Mouse (Mus musculus): ENCODE measurements at regions not wholly inside any gene's neighbourhood (a gene's known extent, or its start where the extent isn't known, plus 50 kb on each side); places are given as distances from the start of the nearest gene placed in this dataset.

DNA sequence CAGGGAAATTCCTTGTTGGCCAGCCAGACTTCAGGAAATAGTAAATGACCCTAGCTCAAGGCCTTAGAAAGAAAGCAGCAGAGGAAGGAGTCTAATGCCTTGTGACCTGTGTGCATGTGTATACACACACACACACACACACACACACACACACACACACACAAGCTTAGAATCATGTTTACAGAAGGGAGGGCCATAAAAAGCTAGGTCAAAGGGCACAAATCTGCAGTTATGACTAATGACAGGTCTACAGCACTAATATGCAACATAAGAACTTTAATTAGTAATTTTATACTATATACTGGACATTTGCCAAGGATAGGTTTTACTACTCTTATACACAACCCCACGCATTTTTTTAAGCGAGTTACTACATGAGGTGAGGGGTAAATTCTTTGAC is 149.4 kb downstream of the Nr2f2 start:
- no peak for DNase-seq

DNA sequence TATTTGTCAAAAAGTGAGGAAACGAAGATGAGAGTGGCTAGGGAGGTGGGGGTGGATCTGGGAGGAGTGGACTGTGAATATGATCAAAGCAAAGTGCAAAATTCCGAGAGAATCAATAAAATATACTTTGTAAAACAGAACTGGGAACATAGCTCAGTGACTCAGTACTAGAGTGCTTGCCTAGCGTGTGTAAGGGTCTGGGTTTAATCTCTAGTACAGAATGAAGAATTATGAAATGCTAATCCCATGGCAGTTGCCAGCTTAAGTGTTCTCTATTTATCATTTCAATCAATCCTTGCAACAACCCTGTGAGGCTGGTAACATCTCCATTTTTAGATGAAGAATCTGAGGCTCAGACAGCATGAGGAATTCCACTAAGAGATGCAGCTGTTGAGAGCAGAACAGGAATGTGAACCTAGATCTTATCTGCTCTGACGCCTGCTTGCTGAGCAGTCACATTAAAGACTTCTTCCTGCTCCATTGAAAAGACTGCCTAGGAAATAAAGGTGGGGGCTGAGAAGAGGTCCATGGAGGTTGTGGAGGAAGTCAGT is 152.5 kb downstream of the Nr2f2 start:
- DNase-seq = no peak

DNA sequence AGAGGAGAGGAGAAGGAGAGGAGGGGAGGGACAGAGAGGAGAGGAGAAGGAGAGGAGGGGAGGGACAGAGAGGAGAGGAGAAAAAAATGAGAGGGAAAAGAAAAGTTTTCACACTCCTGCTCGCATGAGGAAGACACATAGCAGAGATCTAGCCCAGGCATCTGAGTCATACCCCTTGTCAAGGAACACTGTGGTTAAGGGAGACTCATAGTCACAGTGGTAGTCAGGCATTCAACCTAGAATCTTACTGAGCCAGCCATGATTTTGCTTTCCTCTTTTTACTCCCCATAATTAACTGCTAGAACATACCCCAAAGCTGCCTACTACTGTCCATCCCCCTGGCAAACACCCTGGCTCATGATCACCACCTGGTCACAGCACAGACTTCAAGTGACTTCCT is 160.6 kb downstream of the Nr2f2 start:
- no peak for DNase-seq

DNA sequence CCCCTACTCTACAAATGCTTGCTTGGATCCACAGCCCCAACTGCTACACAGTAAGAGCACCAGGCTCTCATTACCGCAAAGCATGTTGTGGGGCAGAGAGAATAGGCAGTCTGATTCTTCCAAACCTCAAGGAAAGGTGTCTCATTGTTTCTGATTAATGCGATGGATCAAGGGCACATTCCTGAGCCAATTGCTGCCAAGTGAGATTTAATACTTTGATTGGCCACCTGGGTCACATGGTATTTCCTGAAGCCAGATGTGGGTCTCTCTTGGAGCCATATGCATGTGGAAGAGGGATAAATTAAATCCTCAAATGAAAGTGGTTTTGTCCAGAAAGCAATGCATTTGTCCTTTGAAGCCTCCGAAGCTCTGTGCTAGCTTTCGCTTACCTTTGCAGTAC is 166.3 kb downstream of the Nr2f2 start:
- DNase-seq = no peak

DNA sequence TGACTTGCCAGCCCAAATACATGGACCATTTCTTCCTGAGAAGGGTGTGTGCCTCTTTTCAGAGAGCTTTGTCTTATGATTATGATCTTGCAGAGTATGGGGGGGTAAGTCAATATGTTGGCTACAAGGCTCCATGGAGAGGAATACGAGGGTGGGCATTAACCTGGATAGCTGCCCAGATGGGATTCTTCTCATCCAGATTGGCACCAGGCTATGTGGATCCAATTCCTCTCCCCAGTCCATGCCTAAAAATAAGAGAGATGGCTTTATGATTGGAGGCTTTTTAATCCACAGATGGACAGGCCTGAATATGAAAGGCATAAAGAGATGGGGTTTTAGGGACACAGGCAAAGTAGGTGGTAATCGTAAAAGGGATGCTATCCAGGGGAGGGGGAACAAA is 187.6 kb downstream of the Nr2f2 start:
- DNase-seq = peak; percentile 56

DNA sequence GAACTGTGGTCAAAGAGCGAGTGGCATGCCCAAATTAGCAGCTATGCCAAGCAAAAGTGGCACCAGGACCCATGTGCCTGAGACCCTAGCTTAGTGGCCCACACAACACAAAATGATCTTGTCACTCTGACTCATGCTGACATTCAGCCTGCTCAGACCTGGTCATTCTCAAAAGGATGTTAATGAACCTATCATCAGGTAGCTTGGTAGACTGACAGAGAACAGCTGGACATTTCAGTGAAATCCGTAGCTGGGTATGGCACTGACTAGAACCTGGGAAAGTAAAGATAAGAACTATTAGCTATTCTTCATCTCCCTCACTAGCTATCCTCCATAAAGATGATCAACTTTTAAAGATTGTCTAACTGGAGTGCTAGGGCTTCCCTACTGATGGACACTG is 188.5 kb downstream of the Nr2f2 start:
- peak; percentile 67 for DNase-seq

DNA sequence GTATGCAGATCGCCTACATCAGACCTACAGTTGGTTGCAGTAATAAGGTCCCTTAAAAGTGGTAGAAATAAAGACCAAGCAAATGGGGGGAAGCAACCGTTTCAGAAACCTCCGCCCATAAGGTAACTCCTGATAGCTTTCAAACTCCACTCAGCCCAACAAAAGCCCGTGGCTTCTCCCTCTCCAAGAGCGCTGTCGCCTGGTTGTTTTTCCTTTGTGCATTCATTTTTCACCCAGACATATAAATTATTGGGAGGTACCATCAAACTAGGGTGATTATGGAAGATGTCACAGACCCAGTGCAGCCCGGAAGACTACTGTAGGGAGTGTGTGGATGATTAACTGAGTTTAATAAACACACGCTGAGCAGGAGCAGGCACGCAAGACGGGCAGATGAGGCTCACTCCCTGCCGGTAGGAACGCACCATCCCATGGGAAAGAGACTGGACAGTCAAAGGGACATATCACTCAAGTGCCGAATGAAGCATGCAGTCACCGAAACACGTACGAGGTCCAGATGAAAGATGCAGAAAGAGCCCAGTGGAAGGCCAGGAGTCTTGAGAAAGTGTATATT is 189.8 kb downstream of the Nr2f2 start:
- peak; percentile 68 for DNase-seq

DNA sequence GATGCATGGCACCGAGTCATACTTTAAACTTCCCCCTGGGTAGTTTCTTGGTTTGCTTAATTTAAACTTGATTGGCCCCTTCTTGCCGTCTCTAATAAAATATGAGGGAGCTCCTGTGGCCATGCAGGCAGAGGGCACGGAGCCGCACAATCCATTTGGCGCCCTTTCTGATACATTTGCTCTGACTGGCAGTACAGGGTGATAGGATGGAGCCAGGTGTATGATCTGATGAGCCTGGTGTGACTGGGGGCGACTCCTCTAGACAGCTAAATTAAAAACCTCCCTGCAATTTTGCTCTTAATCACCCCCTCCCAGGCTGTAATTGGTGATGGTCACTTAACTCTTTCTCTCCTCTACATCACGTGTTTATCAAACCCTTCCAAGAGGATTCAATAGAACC is 190.4 kb downstream of the Nr2f2 start:
- DNase-seq = peak; percentile 75

DNA sequence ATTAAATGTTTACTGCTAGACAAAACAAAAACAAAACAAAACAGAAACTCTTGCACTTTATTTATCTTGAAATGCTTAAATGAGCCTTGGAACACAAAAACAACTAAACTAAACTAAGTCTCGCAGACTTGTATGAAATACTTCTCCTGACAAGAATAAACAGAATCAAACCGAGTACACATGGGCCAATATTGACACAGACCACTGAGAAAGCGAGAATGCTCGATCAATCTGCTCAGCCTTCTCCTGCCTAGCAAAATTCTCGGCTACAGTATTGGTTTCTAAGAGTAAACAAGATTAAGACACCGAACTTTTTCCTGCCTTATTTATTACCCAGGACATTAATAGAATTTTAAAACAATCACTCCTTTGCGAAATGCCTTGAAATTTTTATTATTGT is 194.1 kb downstream of the Nr2f2 start:
- DNase-seq = no peak

DNA sequence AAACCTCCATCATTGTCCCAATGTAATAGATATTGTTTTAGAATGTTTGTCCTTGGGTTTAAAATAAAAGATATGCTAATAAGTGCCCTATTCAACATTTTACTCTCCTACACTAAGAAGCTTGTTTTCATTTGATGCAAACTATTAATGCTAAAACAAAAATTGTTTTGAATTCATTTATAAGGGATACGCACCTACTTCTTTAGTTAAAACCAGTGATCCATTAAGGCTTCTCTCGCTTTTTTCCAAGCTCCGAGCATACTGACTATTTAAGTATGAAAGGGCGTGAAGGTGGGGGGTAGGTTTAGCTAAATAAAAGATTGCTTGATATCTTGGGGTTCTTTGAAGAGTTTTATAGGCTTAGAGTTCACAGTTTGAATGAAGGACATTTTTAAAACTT is 195.1 kb downstream of the Nr2f2 start:
- no peak for DNase-seq

DNA sequence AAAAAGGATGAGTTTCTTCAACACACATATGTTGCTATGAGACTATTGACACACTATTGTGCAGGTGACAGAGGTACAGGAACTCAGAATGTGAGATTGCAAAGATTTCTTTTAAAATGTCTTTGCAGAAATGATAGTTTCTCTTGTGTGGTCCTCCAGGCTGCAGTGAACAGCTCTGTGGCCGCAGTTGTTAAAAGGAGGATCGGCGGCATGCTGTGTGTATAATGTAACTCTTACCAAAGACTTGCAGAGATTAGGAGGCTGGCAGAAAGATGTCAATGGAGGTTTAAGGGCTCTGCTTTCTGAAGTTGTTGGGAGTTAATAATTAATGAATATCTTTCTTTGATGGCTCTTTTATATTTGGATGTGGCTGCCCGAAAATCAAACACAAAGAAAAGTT is 198.5 kb downstream of the Nr2f2 start:
- peak; percentile 66 for DNase-seq

DNA sequence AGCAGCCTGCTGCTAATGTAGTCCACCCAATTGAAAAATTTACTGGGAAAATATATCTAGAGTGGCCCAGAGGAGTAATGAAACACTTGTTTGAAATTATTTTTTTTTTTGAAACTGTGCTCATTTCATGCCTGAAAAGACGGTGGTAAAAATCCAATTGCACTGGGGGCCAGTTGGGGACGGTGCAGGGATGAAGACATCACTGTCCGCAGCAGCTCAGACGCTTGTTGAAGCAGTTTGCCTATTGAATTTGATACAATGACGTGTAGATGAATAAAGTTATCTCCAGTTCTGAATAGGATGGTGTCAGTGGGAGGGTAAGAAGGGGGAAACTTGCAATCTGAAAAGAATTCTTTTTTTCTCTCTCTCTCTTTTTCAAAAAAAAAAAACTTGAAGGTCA is 200.5 kb downstream of the Nr2f2 start:
- DNase-seq = no peak

DNA sequence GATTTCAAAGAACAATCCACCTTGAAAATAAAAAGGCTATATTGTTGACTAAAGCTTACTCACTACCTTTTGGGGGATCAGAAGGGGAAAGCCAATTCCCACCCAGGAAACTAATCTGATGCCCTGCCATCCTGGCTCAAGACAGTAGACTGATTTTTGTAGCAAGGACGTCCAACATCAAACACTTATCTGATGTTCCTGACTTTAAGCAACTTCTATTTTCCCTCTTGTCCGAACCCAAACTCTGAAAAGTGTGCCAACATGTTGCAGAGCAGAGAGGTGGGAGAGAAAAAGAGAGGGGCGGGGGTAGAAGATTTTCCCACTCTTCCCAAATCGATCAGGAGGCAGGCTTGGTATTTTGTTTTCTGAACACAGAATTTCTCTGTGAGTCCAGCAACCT is 201.0 kb downstream of the Nr2f2 start:
- DNase-seq = peak; percentile 11

DNA sequence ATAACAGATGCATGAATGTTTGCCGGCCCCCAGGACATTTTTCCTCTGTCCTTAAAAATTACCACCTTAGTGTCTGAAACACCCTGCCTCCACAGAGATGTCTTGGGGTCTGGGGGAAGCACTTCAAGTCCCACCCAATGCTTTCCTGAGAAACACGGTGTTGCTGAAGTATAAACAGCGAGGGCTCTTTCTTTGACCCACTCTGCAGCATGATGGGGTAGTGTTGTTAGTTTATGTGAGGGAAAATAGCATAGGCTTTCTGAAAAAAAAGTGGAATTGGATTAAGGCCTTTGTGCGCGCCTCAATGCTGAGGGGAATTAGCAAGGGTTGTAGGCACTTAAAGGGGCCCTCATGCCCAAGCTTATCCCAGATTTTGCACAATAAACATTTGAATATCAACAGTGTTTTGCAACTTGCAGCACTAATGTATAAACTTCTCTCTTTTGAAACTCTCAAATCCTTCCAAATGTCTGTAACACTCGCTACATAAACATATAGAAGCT is 201.8 kb downstream of the Nr2f2 start:
- DNase-seq = peak; percentile 15

DNA sequence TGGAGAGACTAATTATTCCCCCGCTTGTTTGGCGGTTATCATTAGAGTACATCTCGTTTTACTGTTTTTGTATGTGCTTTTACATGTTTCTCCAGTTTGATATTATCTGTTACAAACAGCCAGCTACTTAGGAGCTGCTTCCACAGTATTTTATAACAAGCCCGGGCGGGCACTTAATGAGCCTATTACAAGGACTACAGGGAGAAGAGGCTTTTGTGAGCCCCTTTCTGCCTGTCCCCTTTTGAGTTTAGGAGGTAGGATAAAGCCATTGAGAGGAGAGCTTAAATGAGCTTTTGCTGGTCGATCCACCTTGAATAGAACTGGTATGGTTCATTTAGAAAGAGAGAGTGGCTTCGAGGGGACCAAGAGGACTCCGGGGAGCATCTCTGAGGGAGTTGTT is 208.0 kb downstream of the Nr2f2 start:
- DNase-seq = peak; percentile 76

DNA sequence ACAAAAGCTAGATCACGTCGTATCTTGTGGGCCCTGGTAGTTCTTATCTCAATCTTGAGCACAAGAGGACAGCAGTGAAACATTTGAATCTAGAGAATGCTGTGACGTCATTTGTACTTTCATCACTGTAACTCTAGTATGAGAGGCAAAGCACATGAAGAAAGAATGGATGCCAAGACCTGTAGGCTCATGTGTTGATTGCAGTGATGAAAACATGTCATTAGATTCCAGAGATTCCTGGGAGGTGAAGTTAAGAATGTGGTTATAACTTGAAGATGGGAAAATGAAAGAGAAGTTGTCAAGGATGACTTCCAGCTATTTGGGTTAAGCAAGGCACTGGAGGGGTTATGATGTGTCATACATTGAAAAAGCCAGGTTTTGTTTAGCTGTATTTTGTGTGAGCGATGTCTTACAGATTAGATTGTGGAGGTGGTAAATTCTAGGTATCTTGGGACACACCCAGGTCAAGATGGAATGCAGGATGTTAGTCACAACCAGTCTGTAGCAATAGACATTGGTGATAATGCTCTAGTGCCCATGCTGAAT is 221.7 kb downstream of the Nr2f2 start:
- no peak for DNase-seq

DNA sequence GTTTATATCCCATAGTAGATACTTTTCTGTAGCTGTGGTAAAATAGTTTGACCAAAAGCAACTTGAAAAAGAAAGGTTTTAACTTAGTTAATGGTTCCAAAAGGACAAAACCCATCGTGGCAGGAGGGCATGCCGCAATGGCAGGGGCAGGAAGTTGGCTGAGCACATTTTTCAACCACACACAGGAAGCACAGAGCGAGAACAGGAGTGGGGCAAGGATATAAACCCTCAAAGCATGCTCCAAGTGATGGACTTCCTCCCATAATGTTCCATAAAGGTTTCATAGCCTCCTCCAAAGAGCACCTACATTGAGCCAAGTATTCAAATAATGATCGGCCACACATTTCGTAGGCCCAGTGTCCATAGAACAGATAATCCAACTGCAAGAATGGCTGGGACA is 229.7 kb downstream of the Nr2f2 start:
- DNase-seq = no peak

DNA sequence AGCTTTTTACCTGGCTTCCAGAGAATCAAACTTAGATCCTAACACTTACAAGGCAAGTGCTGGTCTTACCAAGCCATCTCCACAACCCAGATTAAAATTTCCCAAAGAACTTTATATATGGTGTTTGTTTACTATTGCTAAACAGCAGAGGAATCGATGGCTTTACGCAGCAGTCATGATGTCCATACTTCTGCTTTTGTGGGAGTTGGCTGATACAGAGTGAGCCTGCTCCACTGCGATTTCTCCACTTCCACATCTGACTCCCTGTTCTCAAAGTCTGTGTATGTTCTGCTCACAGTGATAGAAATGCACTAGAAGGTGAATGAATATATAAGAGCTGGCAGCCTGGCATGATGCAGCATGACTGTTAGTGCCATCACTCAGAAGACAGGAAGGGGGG is 231.1 kb downstream of the Nr2f2 start:
- DNase-seq = no peak

DNA sequence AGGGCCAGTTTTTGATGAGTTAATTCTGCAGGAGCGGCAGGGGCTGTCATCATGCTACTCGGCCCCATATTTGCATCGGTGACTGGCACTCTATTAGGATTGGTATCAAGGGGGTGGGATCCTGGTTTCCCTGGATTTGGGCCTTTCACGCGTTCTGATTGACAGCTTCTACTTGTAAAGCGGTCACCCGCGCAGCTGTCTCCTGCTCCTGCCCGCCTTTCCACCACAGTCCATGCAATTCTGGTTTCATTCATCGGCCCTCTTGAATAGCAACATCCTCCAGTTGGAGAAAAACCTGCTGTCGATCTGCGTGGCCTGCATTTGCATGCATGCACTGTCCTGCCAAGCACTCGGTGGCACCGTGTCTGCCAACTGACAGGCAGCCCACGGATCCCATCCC is 236.6 kb downstream of the Nr2f2 start:
- no peak for DNase-seq

DNA sequence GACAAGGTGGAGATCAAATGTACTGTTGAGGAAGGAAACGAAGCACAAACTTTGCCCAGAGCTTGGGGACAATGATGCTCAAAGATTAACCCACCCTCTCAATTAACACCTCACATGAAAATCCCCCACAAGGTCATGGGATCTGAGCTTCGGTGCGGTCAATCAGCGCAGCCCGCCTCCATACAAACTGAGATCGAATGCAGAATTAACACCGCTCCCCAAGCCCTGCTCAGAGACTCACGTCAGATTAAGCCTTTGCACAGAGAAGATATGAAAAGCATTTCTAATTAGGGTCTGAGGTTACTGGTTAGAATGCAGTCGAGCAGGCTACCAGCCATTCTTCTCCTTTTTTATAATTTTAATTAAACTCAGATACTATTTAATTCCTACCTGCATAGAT is 243.7 kb downstream of the Nr2f2 start:
- DNase-seq = no peak

DNA sequence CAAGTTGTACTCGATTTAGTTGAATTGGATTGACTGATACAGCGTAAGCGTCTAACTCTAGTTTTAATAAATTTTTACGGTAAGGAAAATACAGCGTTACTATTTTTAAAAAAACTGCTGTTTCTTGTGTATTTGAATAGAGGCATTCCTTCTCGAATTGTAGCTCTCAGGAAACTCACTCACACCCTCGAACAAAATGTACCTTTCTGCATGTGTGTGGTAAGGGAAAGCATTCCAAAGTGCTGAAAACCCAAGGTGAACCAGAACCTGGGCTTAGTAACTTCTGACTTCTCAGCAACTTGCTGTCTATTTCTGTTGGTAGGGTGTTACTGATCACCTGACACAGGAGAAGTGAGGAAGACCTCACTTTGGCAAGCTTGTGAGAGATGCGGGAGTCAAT is 247.0 kb downstream of the Nr2f2 start:
- no peak for DNase-seq

DNA sequence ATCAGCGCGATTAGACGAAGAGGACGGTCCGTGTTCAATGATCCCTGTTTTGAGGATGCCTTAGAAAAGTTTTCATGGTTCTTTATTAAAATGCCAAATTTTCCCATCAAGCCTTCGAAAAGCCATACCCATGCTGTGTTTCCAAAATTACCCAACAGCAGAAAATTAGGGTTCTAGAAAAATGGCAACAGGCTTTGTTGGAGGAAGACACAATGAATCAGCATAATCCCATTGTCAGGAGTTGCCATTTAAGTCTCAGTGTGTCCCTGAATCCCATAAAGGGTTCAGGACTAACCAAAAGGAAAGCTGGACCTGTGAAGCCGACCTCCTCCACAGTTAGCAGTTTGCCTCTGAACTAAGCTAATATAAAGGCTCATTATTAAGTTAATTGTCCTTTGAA is 247.6 kb downstream of the Nr2f2 start:
- DNase-seq = no peak

DNA sequence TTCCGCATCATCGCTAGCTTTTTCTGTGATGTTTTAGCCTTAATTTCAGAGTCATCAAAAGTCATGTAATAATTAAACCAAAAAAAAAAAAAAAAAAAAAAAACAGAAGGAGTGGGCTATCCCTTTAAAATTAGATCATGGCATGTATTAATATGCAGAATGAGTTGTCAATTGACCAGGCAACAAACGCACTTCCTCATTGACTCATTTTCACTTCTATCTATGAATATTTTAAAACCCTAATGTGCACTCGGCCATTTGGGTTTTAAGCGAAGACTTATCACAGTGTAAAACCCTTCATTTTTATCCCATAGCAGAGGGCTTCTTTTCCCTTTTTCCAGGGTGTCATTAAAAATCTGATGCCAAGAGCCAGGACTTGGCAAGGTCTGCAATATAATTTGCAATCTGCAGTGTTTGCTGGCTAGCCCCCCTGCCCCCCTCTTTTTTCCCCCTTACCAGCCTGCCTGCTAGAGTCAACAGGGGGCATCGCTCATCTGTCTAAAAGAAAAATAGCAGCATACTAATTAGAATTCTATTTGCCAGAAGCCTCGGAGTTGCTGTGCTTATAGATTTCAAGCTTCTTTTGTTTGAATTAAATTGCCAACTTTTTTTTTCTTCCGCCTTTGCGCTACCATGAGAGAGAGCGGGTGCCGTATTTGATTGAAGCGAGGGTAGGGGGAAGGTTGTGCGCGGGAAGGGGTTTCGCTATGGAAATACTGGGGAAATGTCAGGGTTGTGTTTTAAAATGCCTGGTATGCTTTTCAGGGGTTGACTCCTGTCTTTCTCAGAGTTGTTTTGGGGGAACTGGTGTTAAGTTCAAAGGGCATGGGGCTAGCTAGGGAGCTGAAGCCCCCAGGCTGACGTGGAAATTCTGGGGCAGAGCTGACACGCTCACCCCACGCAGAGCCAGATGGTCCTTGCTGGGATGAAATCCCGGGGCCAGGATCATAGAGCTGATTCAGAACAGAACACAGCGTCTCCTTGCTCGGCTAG is 248.3 kb downstream of the Nr2f2 start:
- no peak for DNase-seq

DNA sequence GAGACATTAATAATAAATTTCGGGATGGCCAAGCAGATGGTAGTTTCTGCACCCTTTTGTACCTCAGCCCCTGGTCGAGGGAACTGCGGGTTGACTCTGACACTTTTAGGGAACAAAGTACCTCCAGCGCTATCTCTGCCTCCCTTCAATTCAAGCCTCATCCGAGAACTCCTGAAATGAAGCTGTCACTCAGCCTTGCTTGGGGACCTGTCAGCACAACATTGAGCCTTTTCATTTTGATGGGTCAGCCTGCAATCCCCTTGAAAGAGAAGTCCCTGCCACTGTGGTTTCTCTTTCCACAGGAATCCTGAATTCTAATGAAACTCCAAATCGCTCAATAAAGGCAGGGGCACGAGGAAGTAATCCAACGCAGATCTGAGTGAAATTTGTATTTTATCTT is 257.5 kb downstream of the Nr2f2 start:
- no peak for DNase-seq
